Mouse (Mus musculus) liver, adult 2 months (tissue): ENCODE measurements at regions not wholly inside any gene's neighbourhood (a gene's known extent, or its start where the extent isn't known, plus 50 kb on each side); places are given as distances from the start of the nearest gene placed in this dataset.
A peak's percentile ranks its signal among the peaks of the same experiment; 100 is the strongest.
"Not testable (repeated sequence)": the region's sequence is repeated elsewhere in the genome, so short reads cannot be mapped to it uniquely, and the experiment has no call there.

Experiments
- DNase-seq: peaks from one replicate; pipeline ENCODE4 v3.0.0-alpha.2; 2011; ENCODE audit warnings: low read depth, low spot score; ENCODE audit errors: extremely low read depth
- H3K27ac ChIP-seq: fragments of 200-500 bp; replicated peaks from 2 replicates; pipeline ENCODE4 v1.5.1; 2012; ENCODE audit warnings: low read depth, mild to moderate bottlenecking, control low read depth, inconsistent platforms, low read length; ENCODE audit not compliant: insufficient read depth
- H3K27me3 ChIP-seq: fragments of 200-500 bp; 2 replicates; pipeline ENCODE4 v1.6.1; 2012; ENCODE audit warnings: mild to moderate bottlenecking, moderate library complexity, low read length, inconsistent platforms; ENCODE audit not compliant: control insufficient read depth, insufficient read depth
- H3K36me3 ChIP-seq: fragments of 200-500 bp; 2 replicates; pipeline ENCODE4 v1.6.1; 2012; ENCODE audit warnings: low read length, inconsistent platforms; ENCODE audit not compliant: control insufficient read depth, insufficient read depth
- H3K4me1 ChIP-seq: fragments of 200-500 bp; 2 replicates; pipeline ENCODE4 v1.6.1; 2011; ENCODE audit warnings: low read length; ENCODE audit not compliant: control insufficient read depth, insufficient read depth
- H3K4me3 ChIP-seq: fragments of 200-500 bp; 2 replicates; pipeline ENCODE4 v1.5.1; 2011; ENCODE audit warnings: low read depth, mild to moderate bottlenecking, control low read depth, low read length, moderate library complexity; ENCODE audit not compliant: insufficient read depth
- H3K79me2 ChIP-seq: fragments of 200-500 bp; 2 replicates; pipeline ENCODE4 v1.6.1; 2012; ENCODE audit warnings: inconsistent platforms, mild to moderate bottlenecking, low read length, moderate library complexity; ENCODE audit not compliant: control insufficient read depth, insufficient read depth
- H3K9ac ChIP-seq: fragments of 200-500 bp; 2 replicates; pipeline ENCODE4 v1.6.1; 2012; ENCODE audit warnings: low read depth, mild to moderate bottlenecking, control low read depth, inconsistent platforms, low read length
- CTCF ChIP-seq: fragments of 200-500 bp; IDR thresholded peaks from 2 replicates; pipeline ENCODE4 v1.5.1; 2011; ENCODE audit warnings: low read depth, low read length, control low read depth
- POLR2A ChIP-seq: fragments of 200-500 bp; IDR thresholded peaks from 2 replicates; pipeline ENCODE4 v1.6.1; 2011; ENCODE audit warnings: low read length, control low read depth; ENCODE audit not compliant: insufficient read depth; ENCODE audit errors: extremely low read depth
- WGBS: fragments of 180-500 bp; shearing (Covaris S2); methylation state at CpG from one replicate; pipeline ENCODE4 v1.1.7; 2018; 5-methylcytosine and 5-hydroxymethylcytosine counted together

- H3K27me3 ChIP-seq: no peaks in the 10 kb centered on the region
- H3K4me1 ChIP-seq: no peaks in the 10 kb centered on the region
- H3K9ac ChIP-seq: no peak overlapping the region
- H3K4me3 ChIP-seq: no peak overlapping the region
- TF ChIP-seq POLR2A (no peak), CTCF (no peak)
- H3K27ac ChIP-seq: no peak overlapping the region
- 5% methylated on average over 1 of the region's 1 CpGs for WGBS
- peak; percentile 73 for DNase-seq
- H3K36me3 ChIP-seq: no peaks in the 10 kb centered on the region
- no peaks in the 10 kb centered on the region for H3K79me2 ChIP-seq
Measured at GRCm38 (mm10) chrX:146019645-146020044, 514.7 kb upstream of the Amot start.

GRCm38 (mm10) chrX:146011981-146012380, 507.0 kb upstream of the Amot start:
- not testable (repeated sequence) for H3K36me3 ChIP-seq, H3K4me3 ChIP-seq, H3K4me1 ChIP-seq, H3K9ac ChIP-seq, DNase-seq, H3K27ac ChIP-seq, H3K27me3 ChIP-seq, H3K79me2 ChIP-seq
- 51% methylated on average over 3 of the region's 3 CpGs for WGBS
